Mouse (Mus musculus) intestine, postnatal 0 days (tissue): ENCODE measurements around the gene Chrm3. TPM values are rescaled to one million over a fixed set of nuclear protein-coding genes. Genes with fewer than 3 reads are reported as not detected.
"Not testable (repeated sequence)": the region's sequence is repeated elsewhere in the genome, so short reads cannot be mapped to it uniquely, and the experiment has no call there.

Experiments
- ATAC-seq: fragments of 200-750 bp; cut with Nextera tagmentation; 2 replicates; pipeline ENCODE4 v1.8.0; 2017; ENCODE audit warnings: mild to moderate bottlenecking, moderate TSS enrichment, moderate library complexity
- H3K27ac ChIP-seq: fragments of 300-500 bp; sonication (generic); 2 replicates; pipeline ENCODE4 v1.5.1; 2014; ENCODE audit warnings: mild to moderate bottlenecking, low read depth, low read length, moderate library complexity
- H3K27me3 ChIP-seq: fragments of 300-500 bp; sonication (generic); replicated peaks from 2 replicates; pipeline ENCODE4 v1.6.1; 2014; ENCODE audit warnings: low read length, mixed read lengths; ENCODE audit not compliant: control insufficient read depth, insufficient read depth
- H3K36me3 ChIP-seq: fragments of 300-500 bp; sonication (generic); 2 replicates; pipeline ENCODE4 v1.6.1; 2014; ENCODE audit warnings: mild to moderate bottlenecking, moderate library complexity; ENCODE audit not compliant: control insufficient read depth, insufficient read depth
- H3K4me1 ChIP-seq: fragments of 300-500 bp; sonication (generic); replicated peaks from 2 replicates; pipeline ENCODE4 v1.6.1; 2014; ENCODE audit warnings: antibody characterized with exemption, low read length, mixed read lengths; ENCODE audit not compliant: control insufficient read depth, insufficient read depth
- H3K4me2 ChIP-seq: fragments of 300-500 bp; sonication (generic); replicated peaks from 2 replicates; pipeline ENCODE4 v1.6.1; 2014; ENCODE audit warnings: low read depth, mild to moderate bottlenecking, moderate library complexity
- H3K4me3 ChIP-seq: fragments of 300-500 bp; sonication (generic); 2 replicates; pipeline ENCODE4 v1.5.1; 2014; ENCODE audit warnings: low read depth, low read length
- H3K9ac ChIP-seq: fragments of 300-500 bp; sonication (generic); 2 replicates; pipeline ENCODE4 v1.6.1; 2014; ENCODE audit warnings: mild to moderate bottlenecking, low read depth, low read length
- H3K9me3 ChIP-seq: fragments of 300-500 bp; sonication (generic); 2 replicates; pipeline ENCODE4 v1.6.1; 2016; ENCODE audit warnings: mixed run types; ENCODE audit not compliant: control insufficient read depth
- CTCF ChIP-seq: sonication (generic); IDR thresholded peaks from 2 replicates; pipeline ENCODE4 v1.5.1; 2016; ENCODE audit warnings: low read depth, mild to moderate bottlenecking, control low read depth, antibody characterized with exemption, moderate library complexity
- WGBS: fragments of 180-500 bp; shearing (Covaris S2); extraction: QIAGEN DNeasy Blood & Tissue Kit; methylation state at CpG from one replicate; pipeline ENCODE4 v1.1.7; 2014; 5-methylcytosine and 5-hydroxymethylcytosine counted together
- polyA plus RNA-seq: library from polyadenylated mRNA; unstranded; fragments of >200 nt; fragmentation: Nextera tagmentation; extraction: Ambion mirVana; gene quantifications from 2 replicates; pipeline ENCODE4 v1.2.1, GENCODE M21; 2015

Gene Chrm3
- 0.53 and 0.55 TPM in 2 replicates for polyA plus RNA-seq

DNA sequence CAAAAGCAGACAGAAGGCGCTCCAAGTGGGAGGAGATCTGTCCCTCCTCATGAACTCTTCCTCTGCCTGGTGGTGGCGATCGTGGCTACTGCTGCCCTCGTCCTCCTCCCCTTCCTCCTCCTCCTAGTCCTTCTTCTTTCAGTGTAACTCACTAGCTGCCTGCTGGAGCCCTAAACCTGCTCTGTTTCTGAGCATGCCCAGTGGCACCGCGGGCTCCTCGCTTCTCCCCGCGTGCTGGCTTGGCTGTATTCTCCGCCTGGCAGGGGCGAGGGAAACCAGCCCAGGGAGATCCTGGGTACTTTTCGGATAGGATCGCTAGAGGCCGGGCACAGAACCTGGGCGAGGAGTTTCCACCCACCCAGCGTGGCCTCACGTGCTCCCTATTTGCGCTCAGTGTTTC, at the start of gene Chrm3:
Chrm3 (minus strand) TSS at position 71 of the 400 bp plus-strand sequence.
- ATAC-seq: peak; percentile 64
- H3K4me2 ChIP-seq: peak within 1 kb of the TSS; percentile 97
- H3K9ac ChIP-seq: peak within 1 kb of the TSS; percentile 45
- H3K4me3 ChIP-seq: peak within 1 kb of the TSS; percentile 61
- no peaks in the 10 kb centered on the region for H3K4me1 ChIP-seq
- peak; percentile 49 for TF ChIP-seq CTCF
- H3K9me3 ChIP-seq: no peaks in the 10 kb centered on the region
- 2% methylated on average over 18 of the region's 18 CpGs for WGBS
- peak within 1 kb of the TSS; percentile 11 for H3K27ac ChIP-seq
- H3K36me3 ChIP-seq: no peaks in the 10 kb centered on the region
- peaks cover 24% of the 10 kb centered on the region; the same call in 1 of the 2 replicates for H3K27me3 ChIP-seq

DNA sequence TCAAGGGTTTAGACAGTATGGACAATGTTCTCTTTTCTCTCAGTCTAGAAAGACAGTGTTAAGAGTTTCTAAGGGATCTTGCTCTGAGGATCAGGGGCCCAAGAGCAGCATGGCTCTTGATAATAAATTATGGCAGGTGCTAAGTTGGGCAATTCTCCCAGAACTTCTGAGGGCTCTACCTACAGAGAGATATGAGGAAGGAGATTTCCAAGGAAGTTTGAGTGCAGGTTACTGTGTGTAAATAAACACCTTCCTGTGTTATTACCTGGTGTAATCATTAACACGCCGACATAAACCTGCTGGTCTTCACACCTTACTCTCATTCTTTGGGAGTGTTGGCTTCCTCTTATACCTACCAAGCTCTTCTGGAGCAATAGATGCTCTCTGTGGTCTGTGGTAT, 33.7 kb upstream of the Chrm3 start:
- Histone ChIP-seq H3K4me3 (no peak overlapping the region), H3K9me3 (no peaks in the 10 kb centered on the region), H3K27me3 (no peaks in the 10 kb centered on the region), H3K4me1 (no peaks in the 10 kb centered on the region), H3K9ac (no peak overlapping the region), H3K36me3 (no peaks in the 10 kb centered on the region), H3K4me2 (no peak overlapping the region), H3K27ac (no peak overlapping the region)
- no peak for TF ChIP-seq CTCF
- ATAC-seq: peak; percentile 95
- 36% methylated on average over 2 of the region's 2 CpGs for WGBS

DNA sequence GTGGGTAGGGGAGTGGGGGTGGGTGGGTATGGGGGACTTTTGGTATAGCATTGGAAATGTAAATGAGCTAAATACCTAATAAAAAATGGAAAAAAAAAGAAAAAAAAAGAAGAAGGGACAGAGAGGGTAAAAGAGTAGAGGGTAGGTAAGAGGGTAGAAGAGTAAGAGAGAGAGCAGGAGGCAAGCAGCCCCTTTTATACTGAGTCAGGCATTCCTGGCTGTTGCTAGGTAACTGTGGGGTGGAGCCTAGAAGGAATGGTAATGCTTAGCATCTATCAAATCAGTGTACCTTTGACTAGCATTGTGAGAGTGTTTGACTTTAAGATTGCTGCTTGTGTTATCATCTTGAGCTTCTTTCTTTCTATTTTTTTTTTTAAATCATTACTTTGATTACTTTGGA, 14.8 kb upstream of the Chrm3 start:
- H3K4me2 ChIP-seq, H3K9me3 ChIP-seq, H3K36me3 ChIP-seq, H3K27me3 ChIP-seq, H3K27ac ChIP-seq, ATAC-seq, H3K4me1 ChIP-seq, H3K9ac ChIP-seq, H3K4me3 ChIP-seq: not testable (repeated sequence)

GRCm38 (mm10) chr13:10360199-10360694, 400 bp downstream of the Chrm3 start:
- Histone ChIP-seq H3K4me1 (no peaks in the 10 kb centered on the region), H3K9me3 (no peaks in the 10 kb centered on the region), H3K9ac (peak overlapping the region; percentile 45), H3K4me3 (peak overlapping the region; percentile 61), H3K36me3 (no peaks in the 10 kb centered on the region), H3K4me2 (peak overlapping the region; percentile 97), H3K27me3 (peaks cover 24% of the 10 kb centered on the region; the same call in 1 of the 2 replicates), H3K27ac (peak overlapping the region; percentile 11; the same call in 1 of the 2 replicates)
- peak; percentile 64; the same call in 1 of the 2 replicates for ATAC-seq
- WGBS: under 1% methylated on average over 60 of the region's 60 CpGs
- no peak for TF ChIP-seq CTCF

DNA sequence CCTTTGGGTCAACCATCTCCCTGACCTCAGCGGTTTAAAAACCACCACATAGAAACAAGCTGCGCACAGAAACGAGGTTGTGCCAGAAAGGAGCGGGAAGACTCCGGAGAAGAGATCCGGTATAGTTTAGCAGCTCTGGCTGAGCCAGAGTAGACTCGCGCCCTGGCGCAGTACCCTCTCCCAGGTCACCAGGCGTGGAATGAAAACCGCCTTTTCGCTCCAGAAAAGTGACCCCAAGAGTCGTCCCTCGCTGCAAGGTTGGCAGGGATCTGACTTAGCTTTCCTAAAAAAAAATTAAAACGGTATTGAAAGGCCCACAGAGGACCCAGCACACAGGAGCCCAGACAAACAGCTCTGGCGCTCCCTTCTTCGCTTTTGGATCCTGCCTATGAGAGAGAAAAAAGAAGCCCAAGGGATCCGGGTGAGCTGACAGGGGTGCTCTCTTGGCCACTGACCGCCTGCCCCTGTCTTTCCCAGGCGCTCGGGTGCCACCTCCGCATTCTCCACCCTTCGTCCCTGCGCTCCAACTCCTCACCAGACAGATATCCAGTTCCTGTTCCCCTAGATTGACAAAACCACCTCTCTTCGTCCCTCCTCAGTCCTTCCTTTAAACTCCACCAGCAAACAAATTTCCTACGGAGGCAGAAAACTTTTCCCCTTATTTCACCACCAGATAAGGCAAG, 990 bp downstream of the Chrm3 start:
- H3K9me3 ChIP-seq: no peaks in the 10 kb centered on the region
- 3% methylated on average over 26 of the region's 26 CpGs for WGBS
- ATAC-seq: 0 out of 2 replicates have a peak, but pooled peaks have one; percentile 15
- H3K4me1 ChIP-seq: no peaks in the 10 kb centered on the region
- no peak for TF ChIP-seq CTCF
- peak overlapping the region; percentile 97 for H3K4me2 ChIP-seq
- peaks cover 24% of the 10 kb centered on the region; the same call in 1 of the 2 replicates for H3K27me3 ChIP-seq
- H3K27ac ChIP-seq: peak overlapping the region; percentile 11
- H3K4me3 ChIP-seq: peak overlapping the region; percentile 61
- H3K9ac ChIP-seq: peak overlapping the region; percentile 45; the same call in 1 of the 2 replicates
- no peaks in the 10 kb centered on the region for H3K36me3 ChIP-seq

GRCm38 (mm10) chr13:10355796-10356195, 4.9 kb downstream of the Chrm3 start:
- WGBS: 79% methylated on average over 5 of the region's 5 CpGs
- H3K9ac ChIP-seq: no peak overlapping the region

More at GRCm38 (mm10) chr13:10355796-10356195, 4.9 kb downstream of the Chrm3 start:
- H3K36me3 ChIP-seq: no peaks in the 10 kb centered on the region
- ATAC-seq: no peak
- H3K4me2 ChIP-seq: no peak overlapping the region
- no peaks in the 10 kb centered on the region for H3K9me3 ChIP-seq
- H3K27ac ChIP-seq: no peak overlapping the region
- peaks cover 23% of the 10 kb centered on the region; the same call in 1 of the 2 replicates for H3K27me3 ChIP-seq
- H3K4me1 ChIP-seq: no peaks in the 10 kb centered on the region
- no peak overlapping the region for H3K4me3 ChIP-seq
- no peak for TF ChIP-seq CTCF
